Mouse (Mus musculus): ENCODE measurements around the gene Mtx1. TPM values are rescaled to one million over a fixed set of nuclear protein-coding genes. Genes with fewer than 3 reads are reported as not detected.

Mtx1 gene
- 209 and 224 TPM in 2 replicates for polyA plus RNA-seq (2012; rRNA removed)

DNA sequence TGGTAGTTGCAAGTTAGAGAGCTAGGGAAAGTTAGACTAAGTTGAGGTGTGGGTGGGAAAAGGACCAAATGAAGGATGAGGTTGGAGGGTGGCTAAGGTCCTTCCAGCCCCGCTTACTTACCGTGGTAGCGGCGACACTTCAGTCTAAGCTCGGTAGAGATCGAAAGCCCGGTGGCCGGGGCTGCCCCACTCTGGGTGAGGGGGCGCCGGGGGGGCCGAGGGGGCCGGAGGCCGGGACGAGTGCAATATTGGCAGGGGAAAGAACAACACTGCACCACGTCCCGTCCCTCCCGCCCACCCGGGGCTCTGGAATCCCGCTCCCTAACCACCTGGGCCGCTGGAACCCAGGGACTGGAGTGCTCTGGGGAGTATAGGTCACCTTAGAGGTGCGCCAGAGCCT lies at the start of gene Mtx1:
Gene Mtx1 (minus strand): TSS at position 189 of the 400 bp plus-strand sequence.
- H3K27me3 ChIP-seq (ENCODE audit: control insufficient read depth, insufficient read depth, low read length) = no peaks in the 10 kb centered on the region
- no peak for DNase-seq
- H3K36me3 ChIP-seq (ENCODE audit: control insufficient read depth, insufficient read depth, low read length) = no peaks in the 10 kb centered on the region
- WGBS = 20% methylated on average over 21 of the region's 21 CpGs
- TF ChIP-seq POLR2A (IDR thresholded peaks at IDR 0.05; ENCODE audit: control insufficient read depth, extremely low read depth, insufficient read depth, low read length, poor library complexity) (no peak), CTCF (IDR thresholded peaks at IDR 0.05; ENCODE audit: borderline replicate concordance, control insufficient read depth, extremely low read depth, insufficient read depth, low read length, poor library complexity) (no peak)
- no peak within 1 kb of the TSS for H3K27ac ChIP-seq (ENCODE audit: control insufficient read depth, insufficient read depth, low read length)
- peaks cover 16% of the 10 kb centered on the region for H3K4me1 ChIP-seq (replicated peaks; ENCODE audit: control insufficient read depth, insufficient read depth, low read length)
- peak within 1 kb of the TSS; percentile 24 for H3K4me3 ChIP-seq (ENCODE audit: control insufficient read depth, insufficient read depth, low read length)

DNA sequence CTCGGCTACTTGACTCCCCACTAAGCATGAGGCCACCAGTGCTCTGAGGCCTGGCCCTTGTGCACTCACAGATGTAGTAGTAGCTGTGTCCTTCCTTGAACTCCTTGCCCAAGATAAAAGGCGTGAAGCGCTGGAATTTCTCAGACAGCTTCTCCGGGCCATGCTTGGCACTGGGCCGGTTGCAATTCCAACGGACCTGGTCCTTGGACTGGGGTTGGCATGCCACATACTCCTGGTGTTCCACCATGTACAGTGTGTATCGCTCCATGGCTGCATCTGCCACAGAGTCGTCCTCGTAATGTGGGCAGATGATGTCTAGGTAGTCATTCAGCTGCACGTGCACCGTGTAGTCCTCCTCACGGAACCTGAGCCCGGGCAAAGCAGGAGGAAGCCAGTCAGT lies 49.2 kb upstream of the Mtx1 start:
- Histone ChIP-seq H3K4me3 (ENCODE audit: control insufficient read depth, insufficient read depth, low read length) (no peak overlapping the region), H3K36me3 (ENCODE audit: control insufficient read depth, insufficient read depth, low read length) (no peaks in the 10 kb centered on the region), H3K27ac (ENCODE audit: control insufficient read depth, insufficient read depth, low read length) (no peak overlapping the region), H3K4me1 (replicated peaks; ENCODE audit: control insufficient read depth, insufficient read depth, low read length) (peaks cover 10% of the 10 kb centered on the region), H3K27me3 (ENCODE audit: control insufficient read depth, insufficient read depth, low read length) (peaks cover 13% of the 10 kb centered on the region; the same call in 1 of the 2 replicates)
- no peak for TF ChIP-seq POLR2A (IDR thresholded peaks at IDR 0.05; ENCODE audit: control insufficient read depth, extremely low read depth, insufficient read depth, low read length, poor library complexity)
- WGBS = 95% methylated on average over 13 of the region's 13 CpGs
- DNase-seq = no peak

DNA sequence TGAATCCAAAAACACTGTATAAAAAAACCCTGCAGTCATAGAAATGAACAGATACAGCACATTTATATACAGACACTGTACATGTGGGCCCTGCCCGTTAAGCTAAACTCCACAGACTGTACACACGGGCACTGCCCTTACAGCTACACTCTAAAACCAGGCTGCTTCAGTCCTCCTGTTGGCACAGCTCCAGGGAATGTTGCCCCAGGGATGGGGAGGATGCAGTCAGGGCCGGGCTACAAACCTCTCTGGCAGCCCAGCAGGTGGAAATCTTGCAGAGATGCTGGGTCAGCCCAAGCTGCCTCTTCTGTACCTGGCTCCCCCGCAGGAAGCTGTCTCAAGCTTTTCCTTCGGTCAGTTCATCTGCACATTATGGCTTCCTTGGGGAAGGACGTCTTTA lies 44.9 kb upstream of the Mtx1 start:
- H3K4me1 ChIP-seq (replicated peaks; ENCODE audit: control insufficient read depth, insufficient read depth, low read length) = peaks cover 23% of the 10 kb centered on the region
- TF ChIP-seq POLR2A (IDR thresholded peaks at IDR 0.05; ENCODE audit: control insufficient read depth, extremely low read depth, insufficient read depth, low read length, poor library complexity) (no peak), CTCF (IDR thresholded peaks at IDR 0.05; ENCODE audit: borderline replicate concordance, control insufficient read depth, extremely low read depth, insufficient read depth, low read length, poor library complexity) (no peak)
- no peak overlapping the region for H3K27ac ChIP-seq (ENCODE audit: control insufficient read depth, insufficient read depth, low read length)
- no peak overlapping the region for H3K4me3 ChIP-seq (ENCODE audit: control insufficient read depth, insufficient read depth, low read length)
- H3K36me3 ChIP-seq (ENCODE audit: control insufficient read depth, insufficient read depth, low read length) = no peaks in the 10 kb centered on the region
- no peak for DNase-seq
- no peaks in the 10 kb centered on the region; the same call in 1 of the 2 replicates for H3K27me3 ChIP-seq (ENCODE audit: control insufficient read depth, insufficient read depth, low read length)
- WGBS = 90% methylated on average over 6 of the region's 6 CpGs

DNA sequence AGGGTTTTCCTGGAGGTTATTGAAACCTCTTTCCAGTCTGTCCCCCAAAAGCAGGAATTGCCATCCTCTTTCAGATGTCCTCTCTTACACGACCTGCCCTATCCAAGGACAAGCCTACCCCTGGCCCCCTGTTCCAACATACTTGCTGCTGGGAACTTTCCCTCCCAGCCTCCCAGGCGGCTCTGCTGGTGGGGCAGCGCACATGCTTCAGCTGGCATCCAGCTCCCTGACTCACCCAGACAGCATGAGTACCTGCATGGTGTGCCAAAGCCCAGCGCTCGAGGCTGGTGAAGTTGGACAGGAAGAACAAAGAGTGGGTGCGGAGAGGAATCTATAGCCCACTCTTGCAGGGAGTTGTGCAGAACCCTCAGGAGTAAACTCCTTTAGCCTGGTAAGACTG lies 44.0 kb upstream of the Mtx1 start:
- DNase-seq = no peak
- peak overlapping the region; percentile 69; the same call in 1 of the 2 replicates for H3K4me3 ChIP-seq (ENCODE audit: control insufficient read depth, insufficient read depth, low read length)
- WGBS = 79% methylated on average over 6 of the region's 6 CpGs
- no peaks in the 10 kb centered on the region for H3K27me3 ChIP-seq (ENCODE audit: control insufficient read depth, insufficient read depth, low read length)
- H3K27ac ChIP-seq (ENCODE audit: control insufficient read depth, insufficient read depth, low read length) = no peak overlapping the region
- H3K4me1 ChIP-seq (replicated peaks; ENCODE audit: control insufficient read depth, insufficient read depth, low read length) = peaks cover 25% of the 10 kb centered on the region
- TF ChIP-seq POLR2A (IDR thresholded peaks at IDR 0.05; ENCODE audit: control insufficient read depth, extremely low read depth, insufficient read depth, low read length, poor library complexity) = no peak
- TF ChIP-seq CTCF (IDR thresholded peaks at IDR 0.05; ENCODE audit: borderline replicate concordance, control insufficient read depth, extremely low read depth, insufficient read depth, low read length, poor library complexity) = no peak
- no peaks in the 10 kb centered on the region for H3K36me3 ChIP-seq (ENCODE audit: control insufficient read depth, insufficient read depth, low read length)

DNA sequence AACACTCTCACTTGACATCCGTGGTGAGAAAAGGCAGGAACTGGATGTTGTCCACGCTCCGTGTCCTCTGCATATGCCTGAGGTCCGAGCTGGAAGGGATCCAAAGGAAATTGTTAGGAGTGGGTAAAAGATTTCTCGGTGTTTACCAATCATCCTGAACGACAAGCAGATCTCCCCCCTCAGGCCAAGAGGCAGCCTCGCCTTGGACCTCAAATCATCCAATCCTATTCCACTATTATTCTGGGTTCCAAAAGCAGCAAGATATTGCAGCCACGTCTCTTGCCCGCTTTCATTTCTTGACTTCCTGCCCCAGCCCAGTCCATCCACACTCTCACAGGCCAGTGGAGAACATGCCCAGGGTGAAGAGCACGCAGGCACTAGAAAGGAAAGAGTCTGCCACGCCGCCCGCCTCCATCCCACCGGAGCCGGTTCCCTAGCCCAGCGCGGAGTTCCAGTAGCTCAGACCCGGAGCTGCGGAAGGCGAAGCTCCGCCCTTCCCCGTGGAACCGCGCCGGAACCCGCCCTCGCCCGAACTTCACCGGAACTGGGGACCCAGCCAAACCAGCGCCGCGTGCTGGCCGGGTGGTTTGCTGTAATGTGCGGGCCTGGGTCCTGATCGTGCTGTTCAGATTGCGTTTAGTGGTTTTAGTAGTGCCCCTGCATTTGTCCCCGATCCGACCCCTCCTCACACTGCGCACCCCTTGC lies 43.3 kb upstream of the Mtx1 start, which contains the start of gene Slc50a1:
Gene Slc50a1 (minus strand): TSS at position 520 of the 705 bp plus-strand sequence.
- H3K4me1 ChIP-seq (replicated peaks; ENCODE audit: control insufficient read depth, insufficient read depth, low read length) = peaks cover 25% of the 10 kb centered on the region
- peak; percentile 70; the same call in 1 of the 2 replicates for TF ChIP-seq CTCF (IDR thresholded peaks at IDR 0.05; ENCODE audit: borderline replicate concordance, control insufficient read depth, extremely low read depth, insufficient read depth, low read length, poor library complexity)
- peak; percentile 64 for TF ChIP-seq POLR2A (IDR thresholded peaks at IDR 0.05; ENCODE audit: control insufficient read depth, extremely low read depth, insufficient read depth, low read length, poor library complexity)
- DNase-seq = peak; percentile 84
- peak within 1 kb of the TSS; percentile 69 for H3K4me3 ChIP-seq (ENCODE audit: control insufficient read depth, insufficient read depth, low read length)
- no peaks in the 10 kb centered on the region for H3K27me3 ChIP-seq (ENCODE audit: control insufficient read depth, insufficient read depth, low read length)
- no peaks in the 10 kb centered on the region for H3K36me3 ChIP-seq (ENCODE audit: control insufficient read depth, insufficient read depth, low read length)
- WGBS = under 1% methylated on average over 39 of the region's 39 CpGs
- H3K27ac ChIP-seq (ENCODE audit: control insufficient read depth, insufficient read depth, low read length) = peak within 1 kb of the TSS; percentile 0; the same call in 1 of the 2 replicates

DNA sequence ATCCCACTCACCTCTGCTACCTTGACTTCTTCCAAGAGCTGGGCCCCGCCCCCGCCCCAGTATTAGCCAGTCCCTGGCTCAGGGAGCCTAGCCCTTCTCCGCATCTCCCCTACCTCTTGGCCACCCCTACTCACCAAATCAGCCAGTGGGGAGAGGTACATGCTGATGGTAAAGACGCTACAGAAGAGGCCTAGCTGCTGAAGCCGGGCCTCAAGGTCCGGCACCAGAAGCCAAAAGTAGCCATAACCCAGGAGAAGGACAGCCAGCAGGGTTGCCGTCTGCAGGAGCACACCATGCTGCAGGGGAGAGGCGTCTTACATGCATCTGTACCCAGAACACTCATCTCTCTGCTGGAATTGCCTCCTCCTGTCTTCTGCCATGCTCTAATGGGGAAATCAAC lies 42.0 kb upstream of the Mtx1 start:
- WGBS = 95% methylated on average over 8 of the region's 8 CpGs
- H3K4me3 ChIP-seq (ENCODE audit: control insufficient read depth, insufficient read depth, low read length) = no peak overlapping the region
- no peaks in the 10 kb centered on the region for H3K27me3 ChIP-seq (ENCODE audit: control insufficient read depth, insufficient read depth, low read length)
- no peak overlapping the region for H3K27ac ChIP-seq (ENCODE audit: control insufficient read depth, insufficient read depth, low read length)
- no peak for DNase-seq
- H3K4me1 ChIP-seq (replicated peaks; ENCODE audit: control insufficient read depth, insufficient read depth, low read length) = peaks cover 25% of the 10 kb centered on the region
- H3K36me3 ChIP-seq (ENCODE audit: control insufficient read depth, insufficient read depth, low read length) = no peaks in the 10 kb centered on the region
- no peak for TF ChIP-seq CTCF (IDR thresholded peaks at IDR 0.05; ENCODE audit: borderline replicate concordance, control insufficient read depth, extremely low read depth, insufficient read depth, low read length, poor library complexity)
- TF ChIP-seq POLR2A (IDR thresholded peaks at IDR 0.05; ENCODE audit: control insufficient read depth, extremely low read depth, insufficient read depth, low read length, poor library complexity) = no peak

All from thymus, adult 2 months (tissue).